Mouse (Mus musculus) neural tube, embryonic 11.5 days (tissue): ENCODE data around the gene Prkcb. TPM values are rescaled to one million over a fixed set of nuclear protein-coding genes. Genes with fewer than 3 reads are reported as not detected.

Experiments
- ATAC-seq: fragments of 200-750 bp; cut with Nextera tagmentation; 2 replicates; pipeline ENCODE4 v1.8.0; 2017; ENCODE audit warnings: moderate number of reproducible peaks, mild to moderate bottlenecking, moderate TSS enrichment, moderate library complexity; ENCODE audit not compliant: insufficient read depth, low FRiP score, low TSS enrichment
- DNase-seq: peaks from one replicate; pipeline ENCODE4 v3.0.0-alpha.2; 2015; ENCODE audit warnings: low spot score
- H3K27ac ChIP-seq: fragments of 300-500 bp; sonication (generic); 2 replicates; pipeline ENCODE4 v1.5.1; 2014; ENCODE audit warnings: low read depth, mild to moderate bottlenecking, low read length
- H3K27me3 ChIP-seq: fragments of 300-500 bp; sonication (generic); 2 replicates; pipeline ENCODE4 v1.6.1; 2014; ENCODE audit warnings: mild to moderate bottlenecking, low read length, mixed read lengths; ENCODE audit not compliant: control insufficient read depth, insufficient read depth
- H3K36me3 ChIP-seq: fragments of 300-500 bp; sonication (generic); 2 replicates; pipeline ENCODE4 v1.6.1; 2014; ENCODE audit warnings: mild to moderate bottlenecking, low read length, moderate library complexity, mixed read lengths; ENCODE audit not compliant: control insufficient read depth, insufficient read depth
- H3K4me1 ChIP-seq: fragments of 300-500 bp; sonication (generic); 2 replicates; pipeline ENCODE4 v1.6.1; 2014; ENCODE audit warnings: low read length, mixed read lengths; ENCODE audit not compliant: control insufficient read depth, insufficient read depth
- H3K4me2 ChIP-seq: fragments of 300-500 bp; sonication (generic); 2 replicates; pipeline ENCODE4 v1.6.1; 2014; ENCODE audit warnings: low read depth, mild to moderate bottlenecking, moderate library complexity
- H3K4me3 ChIP-seq: fragments of 300-500 bp; sonication (generic); 2 replicates; pipeline ENCODE4 v1.5.1; 2014; ENCODE audit warnings: low read depth, low read length
- H3K9ac ChIP-seq: fragments of 300-500 bp; sonication (generic); 2 replicates; pipeline ENCODE4 v1.6.1; 2014; ENCODE audit warnings: mild to moderate bottlenecking, low read length
- H3K9me3 ChIP-seq: fragments of 300-500 bp; sonication (generic); 2 replicates; pipeline ENCODE4 v1.6.1; 2016; ENCODE audit warnings: low read length; ENCODE audit not compliant: control insufficient read depth
- WGBS: fragments of 180-500 bp; shearing (Covaris S2); extraction: QIAGEN DNeasy Blood & Tissue Kit; methylation state at CpG from one replicate; pipeline ENCODE4 v1.1.7; 2014; 5-methylcytosine and 5-hydroxymethylcytosine counted together
- polyA plus RNA-seq: library from polyadenylated mRNA; unstranded; fragments of >200 nt; fragmentation: Nextera tagmentation; extraction: Ambion mirVana; gene quantifications from 2 replicates; pipeline ENCODE4 v1.2.1, GENCODE M21; 2014

Prkcb gene
- polyA plus RNA-seq, 1 experiment from 2014 or later: 13.4 TPM

DNA sequence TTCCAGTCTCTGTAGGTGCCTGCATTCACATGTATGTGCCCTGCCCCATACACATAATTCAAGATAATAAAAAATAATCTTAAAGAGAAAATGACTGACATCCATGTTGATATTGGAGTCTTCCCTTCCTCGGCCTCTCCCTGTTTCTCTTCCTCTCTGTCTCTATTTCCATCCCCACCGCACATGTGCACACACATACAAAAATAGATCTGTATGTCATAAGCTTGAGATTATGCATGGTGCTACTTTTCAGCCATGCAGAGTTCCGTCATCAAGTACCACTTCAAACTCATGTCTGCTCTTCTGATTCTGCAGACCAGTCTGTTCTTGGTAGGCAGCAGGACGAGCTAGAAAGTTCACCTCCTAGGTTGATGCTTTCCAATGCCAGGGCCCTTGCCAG lies 6.8 kb downstream of the Prkcb start:
- Histone ChIP-seq H3K4me3 (no peak overlapping the region), H3K4me2 (no peak overlapping the region), H3K27me3 (peaks cover 6% of the 10 kb centered on the region; the same call in 1 of the 2 replicates), H3K9ac (no peak overlapping the region), H3K4me1 (no peaks in the 10 kb centered on the region), H3K9me3 (no peaks in the 10 kb centered on the region), H3K27ac (no peak overlapping the region), H3K36me3 (no peaks in the 10 kb centered on the region)
- no peak for DNase-seq
- no peak for ATAC-seq
- 91% methylated on average over 4 of the region's 4 CpGs for WGBS

- H3K4me3 ChIP-seq: no peak overlapping the region
- 79% methylated on average over 1 of the region's 1 CpGs for WGBS
- no peaks in the 10 kb centered on the region for H3K9me3 ChIP-seq
- H3K4me2 ChIP-seq: no peak overlapping the region
- no peak overlapping the region for H3K9ac ChIP-seq
- H3K36me3 ChIP-seq: no peaks in the 10 kb centered on the region
- H3K27me3 ChIP-seq: no peaks in the 10 kb centered on the region
- DNase-seq (no peak), ATAC-seq (no peak)
- H3K4me1 ChIP-seq: no peaks in the 10 kb centered on the region
- no peak overlapping the region for H3K27ac ChIP-seq
Measured at GRCm38 (mm10) chr7:122296331-122296730, 7.8 kb downstream of the Prkcb start.

DNA sequence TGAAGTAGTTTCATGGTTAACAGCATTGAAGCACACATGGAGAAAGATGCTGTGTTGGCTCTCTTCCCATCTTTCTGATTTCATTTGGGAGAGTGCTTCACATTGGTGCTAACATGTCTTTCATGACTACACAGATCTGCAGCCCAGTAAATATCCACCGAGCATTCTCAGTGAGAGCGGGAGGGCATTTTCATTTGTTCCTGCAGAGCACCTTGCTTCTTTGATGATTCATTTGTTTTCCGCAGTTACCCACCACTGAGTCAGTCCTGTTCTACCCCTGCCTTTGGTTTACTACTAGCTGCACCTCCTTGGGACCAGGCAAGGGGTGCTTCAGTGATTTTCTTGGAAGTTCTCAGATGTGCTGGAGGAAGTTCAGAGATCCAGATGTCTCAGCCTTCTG lies 8.3 kb downstream of the Prkcb start:
- ATAC-seq: no peak

GRCm38 (mm10) chr7:122297627-122298026 lies 9.1 kb downstream of the Prkcb start:
- Histone ChIP-seq H3K4me2 (no peak overlapping the region), H3K4me3 (no peak overlapping the region), H3K36me3 (no peaks in the 10 kb centered on the region), H3K27ac (no peak overlapping the region), H3K4me1 (no peaks in the 10 kb centered on the region), H3K9me3 (no peaks in the 10 kb centered on the region), H3K27me3 (no peaks in the 10 kb centered on the region), H3K9ac (no peak overlapping the region)
- WGBS: 72% methylated on average over 3 of the region's 3 CpGs
- ATAC-seq (no peak), DNase-seq (no peak)

More for the DNA sequence above, 8.3 kb downstream of the Prkcb start:
- H3K9me3 ChIP-seq: no peaks in the 10 kb centered on the region
- no peak overlapping the region for H3K9ac ChIP-seq
- WGBS: 92% methylated on average over 3 of the region's 3 CpGs
- no peak for DNase-seq
- H3K4me3 ChIP-seq: no peak overlapping the region
- H3K27me3 ChIP-seq: no peaks in the 10 kb centered on the region
- no peak overlapping the region for H3K4me2 ChIP-seq
- no peak overlapping the region for H3K27ac ChIP-seq
- no peaks in the 10 kb centered on the region for H3K4me1 ChIP-seq
- no peaks in the 10 kb centered on the region for H3K36me3 ChIP-seq

- Histone ChIP-seq H3K4me2 (no peak overlapping the region), H3K9me3 (no peaks in the 10 kb centered on the region), H3K4me1 (no peaks in the 10 kb centered on the region), H3K27me3 (no peaks in the 10 kb centered on the region), H3K9ac (no peak overlapping the region), H3K27ac (no peak overlapping the region), H3K4me3 (no peak overlapping the region), H3K36me3 (no peaks in the 10 kb centered on the region)
- ATAC-seq: no peak
- WGBS: 89% methylated on average over 2 of the region's 2 CpGs
- no peak for DNase-seq
Measured at GRCm38 (mm10) chr7:122298715-122299114, 10.2 kb downstream of the Prkcb start.

DNA sequence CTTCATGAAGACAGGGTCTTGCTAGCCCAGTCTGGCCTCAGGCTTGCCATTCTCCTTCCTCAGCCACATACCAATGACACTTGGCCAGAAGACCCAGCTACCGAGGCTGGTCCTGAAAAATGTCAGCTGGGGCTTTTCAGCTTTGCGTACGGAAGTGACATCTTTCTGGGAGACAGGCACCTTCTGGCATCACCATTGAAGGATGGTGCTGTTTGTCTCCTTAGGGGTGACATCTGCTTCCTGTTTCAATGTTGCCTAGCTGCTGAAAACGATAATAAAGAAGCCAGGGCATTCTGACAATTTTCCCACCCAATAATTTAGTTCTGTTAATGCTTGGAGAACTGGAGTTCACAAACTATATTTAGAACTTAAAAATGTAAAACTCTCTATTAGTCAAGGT lies 12.0 kb downstream of the Prkcb start:
- no peak for DNase-seq
- WGBS: 84% methylated on average over 4 of the region's 4 CpGs
- no peak overlapping the region for H3K4me3 ChIP-seq
- no peaks in the 10 kb centered on the region for H3K27me3 ChIP-seq
- H3K9ac ChIP-seq: no peak overlapping the region
- no peaks in the 10 kb centered on the region for H3K36me3 ChIP-seq
- ATAC-seq: no peak
- H3K27ac ChIP-seq: no peak overlapping the region
- H3K4me1 ChIP-seq: no peaks in the 10 kb centered on the region
- H3K4me2 ChIP-seq: no peak overlapping the region
- H3K9me3 ChIP-seq: no peaks in the 10 kb centered on the region

DNA sequence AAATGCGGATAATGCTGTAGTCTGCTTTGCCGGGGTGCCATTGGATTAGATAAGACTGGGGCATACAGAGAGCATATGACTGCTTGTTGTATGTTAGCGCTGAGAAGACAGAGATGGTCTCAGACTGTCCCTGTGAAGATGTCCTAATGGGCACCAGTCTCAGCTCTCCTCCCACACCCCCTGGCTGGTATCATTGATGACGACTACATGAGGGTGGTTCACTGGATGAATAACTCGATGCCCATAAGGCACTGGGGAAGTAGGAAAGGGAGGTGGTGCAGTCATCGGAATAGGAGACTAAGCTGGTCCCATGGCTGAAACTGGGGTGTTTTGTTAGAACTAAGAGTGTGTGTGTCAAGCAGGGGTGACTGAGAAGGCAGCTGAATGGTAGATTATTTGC lies 14.0 kb downstream of the Prkcb start:
- no peak for DNase-seq
- H3K4me2 ChIP-seq: no peak overlapping the region
- ATAC-seq: no peak
- no peaks in the 10 kb centered on the region for H3K36me3 ChIP-seq
- WGBS: 96% methylated on average over 6 of the region's 6 CpGs
- no peaks in the 10 kb centered on the region for H3K9me3 ChIP-seq
- no peak overlapping the region for H3K9ac ChIP-seq
- H3K27ac ChIP-seq: no peak overlapping the region
- no peak overlapping the region for H3K4me3 ChIP-seq
- no peaks in the 10 kb centered on the region for H3K27me3 ChIP-seq
- no peaks in the 10 kb centered on the region for H3K4me1 ChIP-seq

GRCm38 (mm10) chr7:122303988-122304387 lies 15.4 kb downstream of the Prkcb start:
- H3K9me3 ChIP-seq: no peaks in the 10 kb centered on the region
- DNase-seq (no peak), ATAC-seq (no peak)
- WGBS: 75% methylated on average over 3 of the region's 3 CpGs
- H3K4me1 ChIP-seq: no peaks in the 10 kb centered on the region
- no peak overlapping the region for H3K4me2 ChIP-seq
- H3K27me3 ChIP-seq: no peaks in the 10 kb centered on the region
- H3K27ac ChIP-seq: no peak overlapping the region
- H3K36me3 ChIP-seq: no peaks in the 10 kb centered on the region
- no peak overlapping the region for H3K9ac ChIP-seq
- no peak overlapping the region for H3K4me3 ChIP-seq

GRCm38 (mm10) chr7:122304521-122304920 lies 16.0 kb downstream of the Prkcb start:
- Histone ChIP-seq H3K9me3 (no peaks in the 10 kb centered on the region), H3K4me2 (no peak overlapping the region), H3K36me3 (no peaks in the 10 kb centered on the region), H3K4me1 (no peaks in the 10 kb centered on the region), H3K27ac (no peak overlapping the region), H3K27me3 (no peaks in the 10 kb centered on the region), H3K4me3 (no peak overlapping the region), H3K9ac (no peak overlapping the region)
- WGBS: 89% methylated on average over 2 of the region's 2 CpGs
- ATAC-seq (no peak), DNase-seq (no peak)
